Mouse (Mus musculus): Measurements from ENCODE around the gene Arpp21. TPM values are rescaled to one million over a fixed set of nuclear protein-coding genes. Genes with fewer than 3 reads are reported as not detected.

The Arpp21 gene
- polyA plus RNA-seq, 1 experiment, result 5.9 TPM

GRCm38 (mm10) chr9:112255971-112256370 is 20.2 kb upstream of the Arpp21 start:
- no peak overlapping the region for H3K27ac ChIP-seq (ENCODE audit: control insufficient read depth, insufficient read depth, low read depth, low read length, poor library complexity)
- H3K4me1 ChIP-seq (ENCODE audit: control insufficient read depth, insufficient read depth, low read length), result no peaks in the 10 kb centered on the region
- 69% methylated on average over 2 of the region's 2 CpGs for WGBS
- H3K4me3 ChIP-seq (replicated peaks; ENCODE audit: control insufficient read depth, low read depth, low read length), result no peak overlapping the region
- TF ChIP-seq POLR2A (IDR thresholded peaks at IDR 0.05; ENCODE audit: borderline replicate concordance, control insufficient read depth, low read depth, low read length) (no peak), CTCF (IDR thresholded peaks at IDR 0.05; ENCODE audit: control insufficient read depth, insufficient read depth, low read length) (no peak)

- 76% methylated on average over 1 of the region's 1 CpGs for WGBS
- Histone ChIP-seq H3K27ac (ENCODE audit: control insufficient read depth, insufficient read depth, low read depth, low read length, poor library complexity) (no peak overlapping the region), H3K4me3 (replicated peaks; ENCODE audit: control insufficient read depth, low read depth, low read length) (no peak overlapping the region), H3K4me1 (ENCODE audit: control insufficient read depth, insufficient read depth, low read length) (no peaks in the 10 kb centered on the region)
- no peak for TF ChIP-seq POLR2A (IDR thresholded peaks at IDR 0.05; ENCODE audit: borderline replicate concordance, control insufficient read depth, low read depth, low read length)
- no peak for TF ChIP-seq CTCF (IDR thresholded peaks at IDR 0.05; ENCODE audit: control insufficient read depth, insufficient read depth, low read length)
These were observed 18.0 kb upstream of the Arpp21 start for GRCm38 (mm10) chr9:112253730-112254129.

GRCm38 (mm10) chr9:112251857-112252256 is 16.1 kb upstream of the Arpp21 start:
- TF ChIP-seq POLR2A (IDR thresholded peaks at IDR 0.05; ENCODE audit: borderline replicate concordance, control insufficient read depth, low read depth, low read length), result no peak
- TF ChIP-seq CTCF (IDR thresholded peaks at IDR 0.05; ENCODE audit: control insufficient read depth, insufficient read depth, low read length), result no peak
- 85% methylated on average over 3 of the region's 3 CpGs for WGBS
- H3K4me1 ChIP-seq (ENCODE audit: control insufficient read depth, insufficient read depth, low read length), result no peaks in the 10 kb centered on the region
- H3K4me3 ChIP-seq (replicated peaks; ENCODE audit: control insufficient read depth, low read depth, low read length), result no peak overlapping the region
- no peak overlapping the region for H3K27ac ChIP-seq (ENCODE audit: control insufficient read depth, insufficient read depth, low read depth, low read length, poor library complexity)

GRCm38 (mm10) chr9:112251339-112251738 is 15.6 kb upstream of the Arpp21 start:
- H3K27ac ChIP-seq (ENCODE audit: control insufficient read depth, insufficient read depth, low read depth, low read length, poor library complexity), result no peak overlapping the region
- H3K4me1 ChIP-seq (ENCODE audit: control insufficient read depth, insufficient read depth, low read length), result no peaks in the 10 kb centered on the region
- WGBS, result 80% methylated on average over 5 of the region's 5 CpGs
- TF ChIP-seq CTCF (IDR thresholded peaks at IDR 0.05; ENCODE audit: control insufficient read depth, insufficient read depth, low read length) (no peak), POLR2A (IDR thresholded peaks at IDR 0.05; ENCODE audit: borderline replicate concordance, control insufficient read depth, low read depth, low read length) (no peak)
- no peak overlapping the region for H3K4me3 ChIP-seq (replicated peaks; ENCODE audit: control insufficient read depth, low read depth, low read length)

- WGBS, result 77% methylated on average over 4 of the region's 4 CpGs
- Histone ChIP-seq H3K4me3 (replicated peaks; ENCODE audit: control insufficient read depth, low read depth, low read length) (no peak overlapping the region), H3K27ac (ENCODE audit: control insufficient read depth, insufficient read depth, low read depth, low read length, poor library complexity) (no peak overlapping the region), H3K4me1 (ENCODE audit: control insufficient read depth, insufficient read depth, low read length) (no peaks in the 10 kb centered on the region)
- TF ChIP-seq CTCF (IDR thresholded peaks at IDR 0.05; ENCODE audit: control insufficient read depth, insufficient read depth, low read length), result no peak
- TF ChIP-seq POLR2A (IDR thresholded peaks at IDR 0.05; ENCODE audit: borderline replicate concordance, control insufficient read depth, low read depth, low read length), result no peak
These were observed 14.0 kb upstream of the Arpp21 start for GRCm38 (mm10) chr9:112249753-112250152.

- H3K4me1 ChIP-seq (ENCODE audit: control insufficient read depth, insufficient read depth, low read length), result no peaks in the 10 kb centered on the region
These were observed 11.4 kb upstream of the Arpp21 start for GRCm38 (mm10) chr9:112247183-112247582.

GRCm38 (mm10) chr9:112238168-112238567 is 2.4 kb upstream of the Arpp21 start:
- 79% methylated on average over 9 of the region's 9 CpGs for whole genome bisulfite sequencing
- H3K4me1 ChIP-seq (ENCODE audit: control insufficient read depth, insufficient read depth, low read length), result no peaks in the 10 kb centered on the region
- H3K4me3 ChIP-seq (replicated peaks; ENCODE audit: control insufficient read depth, low read depth, low read length), result no peak overlapping the region
- H3K27ac ChIP-seq (ENCODE audit: control insufficient read depth, insufficient read depth, low read depth, low read length, poor library complexity), result no peak overlapping the region
- TF ChIP-seq POLR2A (IDR thresholded peaks at IDR 0.05; ENCODE audit: borderline replicate concordance, control insufficient read depth, low read depth, low read length) (no peak), CTCF (IDR thresholded peaks at IDR 0.05; ENCODE audit: control insufficient read depth, insufficient read depth, low read length) (no peak)

More at GRCm38 (mm10) chr9:112247183-112247582, 11.4 kb upstream of the Arpp21 start:
- TF ChIP-seq POLR2A (IDR thresholded peaks at IDR 0.05; ENCODE audit: borderline replicate concordance, control insufficient read depth, low read depth, low read length) (no peak), CTCF (IDR thresholded peaks at IDR 0.05; ENCODE audit: control insufficient read depth, insufficient read depth, low read length) (no peak)
- WGBS, result 68% methylated on average over 2 of the region's 2 CpGs
- Histone ChIP-seq H3K27ac (ENCODE audit: control insufficient read depth, insufficient read depth, low read depth, low read length, poor library complexity) (no peak overlapping the region), H3K4me3 (replicated peaks; ENCODE audit: control insufficient read depth, low read depth, low read length) (no peak overlapping the region)

GRCm38 (mm10) chr9:112236551-112236950 is 813 bp upstream of the Arpp21 start:
- H3K4me1 ChIP-seq (ENCODE audit: control insufficient read depth, insufficient read depth, low read length), result no peaks in the 10 kb centered on the region
- no peak overlapping the region for H3K27ac ChIP-seq (ENCODE audit: control insufficient read depth, insufficient read depth, low read depth, low read length, poor library complexity)
- H3K4me3 ChIP-seq (replicated peaks; ENCODE audit: control insufficient read depth, low read depth, low read length), result no peak overlapping the region
- 78% methylated on average over 8 of the region's 8 CpGs for WGBS
- no peak for TF ChIP-seq CTCF (IDR thresholded peaks at IDR 0.05; ENCODE audit: control insufficient read depth, insufficient read depth, low read length)
- TF ChIP-seq POLR2A (IDR thresholded peaks at IDR 0.05; ENCODE audit: borderline replicate concordance, control insufficient read depth, low read depth, low read length), result no peak
